Mouse (Mus musculus) c-Kit-positive CD71-positive TER-119-negative erythroid progenitor cells, embryonic 14.5 days (primary cell): ENCODE data around the gene Itgb8.

Source experiments
- DNase-seq: peaks from one replicate; pipeline ENCODE4 v3.0.0-alpha.2; 2013; ENCODE audit warnings: low read depth

Itgb8 gene

DNA sequence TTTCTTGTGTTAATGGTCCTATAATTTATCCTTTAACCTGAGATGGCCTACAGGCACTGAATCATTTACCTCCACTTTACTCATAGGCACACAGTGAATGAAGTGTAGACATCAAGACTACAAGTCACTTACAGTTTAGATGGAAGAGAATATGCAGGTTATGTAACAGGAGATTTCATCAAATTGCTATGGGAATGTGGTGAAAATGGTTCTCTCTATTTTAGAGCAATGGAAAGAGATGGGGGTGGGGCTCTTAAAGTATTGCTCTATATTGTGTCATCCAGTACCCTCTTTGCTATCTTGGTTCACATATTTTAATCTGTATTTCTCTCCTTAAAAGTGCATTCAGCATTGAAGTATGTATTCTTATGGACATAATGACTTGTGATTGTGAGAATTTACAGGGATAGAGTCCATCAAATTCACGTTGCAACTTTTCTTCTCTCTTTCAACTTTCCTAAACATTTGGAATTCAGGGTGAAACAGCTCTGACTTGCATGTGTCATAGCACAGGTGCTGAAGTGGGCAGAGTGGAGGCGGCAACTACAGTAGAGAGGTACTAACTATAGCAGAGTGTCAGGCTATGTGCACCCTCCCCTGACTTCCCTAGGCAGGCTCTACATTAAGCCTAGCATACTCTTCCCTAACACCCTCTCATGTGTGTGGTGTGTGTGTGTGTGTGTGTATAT lies 29.1 kb downstream of the Itgb8 start:
- DNase-seq = no peak

DNA sequence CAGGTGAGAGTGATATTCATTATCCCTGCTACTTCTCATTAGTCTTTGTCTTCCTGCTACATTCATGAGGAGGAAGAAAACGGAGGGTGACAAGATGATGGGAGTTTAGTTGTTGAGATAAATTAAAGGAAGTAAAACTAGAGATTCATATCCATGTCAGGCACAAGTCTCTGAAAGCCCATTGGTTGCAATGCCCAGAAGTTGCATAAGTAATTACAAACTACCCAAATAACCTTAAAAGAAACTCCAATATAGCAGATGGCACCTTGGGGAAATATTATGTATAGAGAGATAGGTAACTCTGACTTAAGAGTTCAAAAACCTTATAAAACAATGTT lies 31.2 kb downstream of the Itgb8 start:
- no peak for DNase-seq

DNA sequence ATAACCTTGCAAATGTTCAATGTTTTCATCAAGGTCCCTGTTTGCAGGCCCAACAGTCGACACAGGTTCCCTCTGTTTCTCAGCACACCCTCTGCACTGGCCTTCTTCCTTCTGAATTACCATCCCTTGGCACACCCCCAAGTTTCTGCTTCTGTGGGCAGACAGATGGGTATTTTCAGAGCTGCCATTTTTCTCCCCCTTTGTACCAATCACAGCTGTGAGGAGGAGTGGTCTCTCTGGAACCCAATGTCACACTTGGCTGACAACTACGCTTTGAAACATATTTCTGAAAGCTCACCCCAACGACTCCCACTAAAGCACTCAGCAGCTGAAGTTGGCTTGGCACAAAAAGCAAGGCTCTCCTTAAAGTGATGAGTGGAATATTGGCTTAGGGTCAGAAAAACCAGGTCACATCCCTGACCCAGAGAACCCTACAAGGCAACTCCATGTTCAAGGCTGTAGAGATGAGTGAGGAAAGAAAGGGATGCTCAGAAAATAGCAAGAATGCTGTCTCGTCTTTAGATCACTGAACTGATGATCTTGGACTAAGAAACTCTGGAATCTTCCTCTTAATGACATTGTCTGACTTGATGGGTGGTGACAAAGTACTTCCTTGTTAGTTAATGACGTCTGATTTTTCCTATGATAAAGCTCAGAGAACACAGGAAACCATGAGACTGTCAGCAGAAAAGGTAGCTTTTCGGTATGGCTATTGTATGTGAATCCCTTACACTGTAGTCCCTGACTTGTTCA lies 31.7 kb downstream of the Itgb8 start:
- no peak for DNase-seq

DNA sequence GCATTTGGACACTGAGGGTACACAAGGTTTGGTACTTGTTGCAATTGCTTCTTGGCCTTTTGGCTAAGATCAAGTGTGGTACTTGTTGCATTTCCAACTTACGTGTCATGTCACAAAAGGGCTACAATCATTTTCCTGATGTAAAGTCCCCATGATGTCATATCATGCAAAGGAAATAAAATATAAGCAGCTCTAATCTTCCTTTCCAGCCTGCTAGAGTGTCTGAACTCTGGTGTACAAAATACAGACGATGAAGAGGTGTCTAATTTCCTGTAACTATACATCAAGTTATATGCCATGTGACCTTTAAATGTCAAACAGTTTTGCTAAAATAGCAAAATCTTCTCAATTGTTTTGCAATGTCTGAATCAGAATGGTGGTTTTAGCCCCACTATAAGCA lies 34.2 kb downstream of the Itgb8 start:
- no peak for DNase-seq

DNA sequence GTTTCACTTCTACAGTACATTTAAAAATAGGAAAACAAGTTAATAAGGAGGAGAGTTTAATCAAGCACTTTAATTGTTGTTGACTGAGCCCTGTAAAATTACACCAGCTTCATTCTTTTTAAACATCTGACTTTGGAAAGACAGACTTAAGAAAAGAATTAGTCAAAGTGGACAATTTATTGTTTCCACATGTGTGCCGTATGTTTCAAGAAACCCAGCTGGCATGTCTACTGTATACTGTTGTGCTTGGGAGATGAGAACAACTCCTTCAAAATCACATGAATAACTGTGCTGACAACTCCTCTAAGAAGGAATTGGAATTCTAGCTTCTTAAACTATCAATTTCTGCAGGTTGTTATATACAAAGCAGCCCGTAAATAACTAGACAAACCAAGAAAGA lies 35.8 kb downstream of the Itgb8 start:
- no peak for DNase-seq

DNA sequence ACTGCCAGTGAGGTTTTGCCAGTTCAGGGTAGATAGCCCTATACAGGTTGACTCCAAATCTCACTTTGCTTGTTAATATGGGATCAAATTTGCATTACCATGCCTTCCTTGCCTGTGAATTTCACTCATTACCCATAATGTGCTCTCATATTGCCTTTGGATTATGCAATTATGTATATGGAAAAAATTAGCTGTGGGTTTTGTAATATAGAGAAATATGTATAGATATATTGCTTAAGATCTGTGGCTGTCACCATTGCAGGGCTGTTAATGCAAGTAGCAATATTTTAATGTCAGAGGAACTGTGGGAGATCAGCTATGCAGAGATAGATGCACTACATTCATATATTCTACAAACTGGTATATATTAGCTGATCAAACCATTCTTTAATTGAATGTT lies 43.5 kb downstream of the Itgb8 start:
- no peak for DNase-seq

DNA sequence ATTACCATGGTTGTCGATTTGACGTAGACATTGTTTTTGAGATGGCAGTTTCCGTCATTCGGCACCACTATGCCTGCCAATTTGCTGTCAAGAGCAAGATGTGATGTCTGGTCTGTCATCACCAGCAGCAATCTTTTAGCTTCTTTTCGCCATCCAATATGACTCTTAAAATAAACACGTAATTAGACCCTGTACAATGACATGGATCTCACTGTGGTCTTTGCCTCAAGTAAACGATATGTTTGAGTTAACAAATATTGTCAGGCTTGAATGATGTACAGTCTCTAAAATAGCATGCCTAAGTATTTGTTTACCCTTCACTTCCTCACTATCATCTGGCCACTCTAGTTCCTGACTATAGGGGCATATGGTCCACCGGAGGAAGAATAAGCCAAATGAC lies 48.8 kb downstream of the Itgb8 start:
- DNase-seq = no peak

DNA sequence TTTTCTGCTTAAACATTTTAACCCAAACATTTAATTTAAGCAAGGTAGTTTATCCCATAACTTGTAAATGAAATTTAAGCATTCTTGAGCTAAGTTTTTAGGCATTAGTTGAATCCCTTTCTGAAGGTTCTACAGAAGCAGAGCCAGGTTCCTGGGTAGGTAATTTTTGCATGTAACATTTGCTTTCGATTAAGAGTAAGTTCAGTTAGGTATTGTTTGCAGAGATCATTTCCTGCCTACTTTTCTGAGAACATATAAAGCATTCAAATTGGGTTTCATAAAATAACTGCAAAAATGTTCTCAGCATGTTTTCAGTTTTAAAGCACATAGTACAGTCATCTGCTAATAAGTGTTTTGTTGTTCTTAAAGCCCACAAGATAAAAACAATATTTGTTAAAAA lies 53.2 kb downstream of the Itgb8 start:
- no peak for DNase-seq

DNA sequence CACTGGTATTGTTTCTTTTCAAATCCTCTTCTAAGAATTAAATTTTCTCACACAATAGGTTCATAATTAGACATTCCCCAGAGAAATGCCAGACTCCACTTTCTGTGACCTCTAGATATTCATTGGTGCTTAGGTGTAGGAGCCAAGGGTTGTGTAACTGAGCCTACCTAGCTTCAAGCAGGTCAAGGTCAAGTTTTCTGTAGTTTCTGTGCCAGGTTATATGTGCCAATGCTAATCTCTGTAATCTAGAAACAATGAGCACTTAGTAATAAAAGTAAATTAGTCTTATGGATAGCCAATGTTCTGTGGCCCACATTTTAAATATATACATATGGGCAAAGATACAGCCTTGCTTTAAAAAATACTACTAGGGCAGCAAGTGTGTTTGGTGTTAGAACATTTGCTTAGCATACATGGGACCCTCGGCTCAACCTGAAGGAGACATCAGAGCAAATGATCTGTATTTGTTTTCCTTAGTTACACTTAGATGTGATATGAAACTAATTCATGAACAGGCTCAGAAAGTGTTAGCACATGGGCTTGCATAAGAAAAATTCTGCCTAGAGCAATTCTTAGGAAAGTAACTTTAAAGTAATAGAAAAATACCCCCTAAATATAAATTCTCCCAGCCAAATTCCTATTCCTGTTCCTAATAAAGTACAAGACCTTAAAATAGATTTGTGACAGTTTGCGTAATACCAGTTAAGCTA lies 56.2 kb downstream of the Itgb8 start:
- no peak for DNase-seq

DNA sequence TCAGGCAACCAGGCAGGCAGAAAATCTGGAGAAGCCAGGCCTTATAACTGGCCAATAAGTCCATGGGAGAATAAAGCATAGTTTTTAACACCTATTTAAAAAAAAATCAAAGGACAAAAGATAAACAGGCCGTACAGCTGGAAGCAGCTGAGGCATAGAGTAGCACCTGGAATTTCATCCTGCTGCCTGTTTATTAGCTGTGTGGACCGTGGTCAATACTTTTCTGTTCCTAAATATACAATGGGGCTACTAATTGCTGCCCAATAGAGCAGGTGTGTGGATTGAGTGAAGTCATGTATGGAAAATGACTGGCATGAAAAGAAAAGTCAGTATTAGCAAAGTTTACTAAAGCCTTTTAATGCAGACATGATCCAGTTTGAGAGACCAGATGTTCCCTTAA lies 62.6 kb downstream of the Itgb8 start:
- DNase-seq = no peak

DNA sequence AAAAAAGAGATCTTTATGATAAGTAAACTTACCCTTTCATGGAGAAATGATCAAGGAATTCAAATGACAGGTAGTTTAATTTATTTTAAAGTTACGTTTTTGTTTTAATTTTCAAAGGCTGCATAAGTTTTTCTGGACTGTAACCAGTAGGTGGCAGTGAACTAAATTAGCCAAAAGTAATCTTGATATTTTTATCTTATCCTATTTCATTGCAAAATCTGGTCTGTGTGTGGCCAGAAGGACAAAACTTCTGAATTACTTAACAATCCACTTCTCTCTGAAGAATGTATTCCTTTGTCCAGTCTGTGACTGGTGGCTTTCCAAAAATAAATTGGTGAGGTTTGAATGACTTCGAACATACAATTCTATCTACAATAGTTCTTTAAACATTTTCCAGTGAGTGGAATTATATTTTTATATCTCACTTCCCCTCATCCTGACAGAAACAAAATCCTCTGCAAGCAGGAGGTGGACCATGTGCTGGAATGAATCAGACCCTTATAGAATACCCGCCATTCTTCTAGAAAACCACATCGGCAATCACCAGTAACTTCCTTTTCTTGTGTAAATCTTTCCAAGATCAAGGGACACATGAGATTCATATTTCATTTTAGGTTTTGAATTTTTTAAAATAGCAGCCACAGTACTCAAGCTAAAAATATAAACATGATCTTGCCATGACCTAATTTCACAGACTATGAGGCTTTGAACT lies 68.6 kb downstream of the Itgb8 start:
- DNase-seq = no peak

DNA sequence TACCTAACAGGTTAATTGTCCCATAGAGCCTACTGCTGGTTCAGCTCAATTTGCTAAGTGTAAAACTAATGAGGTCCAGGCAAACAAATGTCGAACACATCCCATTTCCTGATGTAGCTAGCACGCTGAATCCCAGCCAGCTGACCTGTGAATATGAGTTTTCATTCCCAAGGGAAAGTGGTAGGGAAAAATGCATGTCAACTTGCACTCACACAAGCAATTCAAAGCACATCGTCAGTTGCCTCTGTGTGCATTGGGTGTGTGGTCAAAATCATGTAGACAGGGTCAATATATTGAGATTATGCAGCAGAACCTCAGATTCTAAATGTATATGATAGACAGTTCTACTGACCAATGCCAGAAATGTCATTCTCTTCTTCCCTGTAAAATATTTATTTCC lies 69.5 kb downstream of the Itgb8 start:
- no peak for DNase-seq

DNA sequence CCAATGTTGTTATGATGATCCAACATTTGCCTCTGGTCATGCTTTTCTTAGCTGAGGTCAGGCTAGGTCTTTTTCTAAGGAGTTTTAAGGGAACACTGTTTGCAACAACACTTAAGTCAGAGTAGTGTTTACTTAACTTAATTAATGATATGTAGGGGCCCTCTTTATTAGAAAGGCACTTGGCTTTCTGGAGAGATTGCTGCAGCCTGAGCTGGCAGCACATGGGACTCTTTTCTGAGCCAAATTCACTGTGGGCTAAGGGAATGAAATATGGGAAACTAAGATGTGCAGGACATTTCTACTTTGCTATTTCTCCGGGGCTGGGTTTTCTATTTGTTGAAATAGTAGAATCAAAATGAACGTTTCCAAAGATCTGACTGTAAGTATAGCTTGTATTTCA lies 73.5 kb downstream of the Itgb8 start:
- DNase-seq = no peak

DNA sequence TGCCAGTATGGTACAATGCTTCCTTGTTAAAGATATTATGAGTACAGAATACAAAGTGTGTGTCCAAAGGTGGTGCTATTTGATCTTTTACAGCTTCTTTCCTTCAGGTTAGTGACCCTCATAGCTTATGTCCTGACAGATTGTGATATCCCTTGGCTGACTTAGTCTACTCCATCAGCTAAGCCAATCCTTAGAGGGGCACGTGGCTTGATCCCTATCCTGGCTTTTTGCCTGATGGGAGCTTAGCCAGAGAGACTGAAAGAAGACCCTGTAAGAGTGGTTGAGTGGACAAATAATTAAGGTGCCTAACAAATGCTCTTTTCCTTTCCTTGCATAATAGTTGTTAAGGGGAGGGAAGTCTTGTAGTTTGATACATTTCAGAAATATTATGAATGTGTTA lies 73.9 kb downstream of the Itgb8 start:
- DNase-seq = no peak

DNA sequence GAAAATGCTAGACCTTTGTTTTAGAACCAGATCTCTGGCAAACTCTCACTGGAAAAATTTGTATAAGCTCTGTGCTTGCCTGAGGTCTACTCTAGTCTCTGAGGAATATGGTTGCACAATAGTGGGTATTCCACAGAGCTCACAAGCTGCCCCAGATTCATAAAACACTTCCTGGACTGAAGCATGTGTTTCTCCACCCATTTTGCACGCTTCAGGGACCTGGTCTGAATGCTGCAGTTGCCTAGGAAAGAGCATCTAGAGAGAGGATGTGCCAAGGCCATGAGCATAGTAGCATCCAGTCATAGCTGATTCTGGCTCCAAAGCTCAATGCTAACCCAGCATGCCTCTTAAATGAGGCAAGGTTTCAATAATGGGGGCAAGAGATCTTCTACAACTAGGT lies 74.4 kb downstream of the Itgb8 start:
- DNase-seq = no peak

DNA sequence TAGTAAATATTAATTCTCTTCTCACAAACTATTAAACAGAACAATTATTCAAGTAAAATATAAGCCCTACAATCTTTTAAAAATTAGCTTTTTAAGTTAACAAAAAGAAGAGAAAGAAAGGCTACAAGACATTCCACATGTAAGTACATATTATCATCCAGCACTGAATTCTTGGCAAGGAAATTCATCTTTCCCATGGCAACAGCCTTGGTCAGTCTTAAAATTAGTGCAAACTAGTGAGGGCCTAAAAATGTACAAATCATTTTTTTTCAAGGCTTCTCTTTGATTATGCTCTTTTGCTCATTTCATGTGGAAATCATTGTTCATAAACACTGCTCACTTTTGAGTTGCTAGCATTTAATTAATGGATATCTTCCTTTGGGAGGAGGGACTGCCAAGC lies 77.8 kb downstream of the Itgb8 start:
- no peak for DNase-seq

DNA sequence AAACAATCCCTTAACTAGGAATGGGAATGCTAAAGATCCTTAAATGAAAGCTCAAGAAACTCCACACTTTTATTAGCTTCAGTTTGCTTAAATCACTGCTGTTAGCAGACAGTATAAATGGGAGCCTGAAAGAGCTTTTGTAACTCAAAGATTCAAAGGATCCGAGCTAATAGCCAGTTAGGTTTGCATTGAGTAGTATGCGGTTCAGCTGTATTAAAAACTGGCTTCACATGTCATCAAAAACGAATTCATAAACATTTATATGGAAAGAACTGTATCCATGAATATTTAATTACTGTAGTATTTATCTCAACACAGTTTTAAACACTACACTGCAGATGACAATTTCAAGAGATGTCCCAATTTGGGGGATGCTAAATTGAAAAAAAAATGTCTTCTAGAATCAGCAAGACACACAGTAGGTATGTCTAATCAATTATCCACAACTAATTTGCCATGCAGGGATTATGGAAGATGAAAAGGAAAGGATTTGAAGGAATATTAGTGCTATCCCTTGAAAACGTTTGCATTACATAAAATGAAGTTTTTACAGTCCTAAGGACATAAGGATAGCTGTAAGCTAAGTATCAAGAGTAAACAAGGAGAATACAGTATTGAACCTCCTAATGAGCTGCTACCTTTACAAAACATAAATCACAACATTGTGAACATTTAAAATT lies 79.2 kb downstream of the Itgb8 start:
- DNase-seq = no peak

DNA sequence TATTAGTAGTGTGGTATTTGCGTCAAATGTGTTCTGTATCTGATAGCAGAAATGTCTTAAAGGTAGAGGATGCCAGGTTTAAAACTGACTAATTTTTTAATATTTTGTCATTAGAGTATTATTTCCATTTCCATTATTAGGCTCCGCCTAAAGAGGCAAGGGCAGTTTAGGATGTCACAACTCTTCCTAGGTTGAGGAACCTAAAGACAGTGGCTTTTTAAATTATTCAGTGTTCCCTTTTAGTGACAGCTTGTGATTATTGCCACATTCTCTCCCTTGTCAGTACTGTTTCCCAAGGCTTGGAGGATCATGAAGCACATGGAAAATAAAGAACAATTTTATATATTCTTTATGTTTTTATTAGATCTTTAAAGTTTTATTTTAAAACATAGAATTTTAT lies 80.9 kb downstream of the Itgb8 start:
- no peak for DNase-seq

DNA sequence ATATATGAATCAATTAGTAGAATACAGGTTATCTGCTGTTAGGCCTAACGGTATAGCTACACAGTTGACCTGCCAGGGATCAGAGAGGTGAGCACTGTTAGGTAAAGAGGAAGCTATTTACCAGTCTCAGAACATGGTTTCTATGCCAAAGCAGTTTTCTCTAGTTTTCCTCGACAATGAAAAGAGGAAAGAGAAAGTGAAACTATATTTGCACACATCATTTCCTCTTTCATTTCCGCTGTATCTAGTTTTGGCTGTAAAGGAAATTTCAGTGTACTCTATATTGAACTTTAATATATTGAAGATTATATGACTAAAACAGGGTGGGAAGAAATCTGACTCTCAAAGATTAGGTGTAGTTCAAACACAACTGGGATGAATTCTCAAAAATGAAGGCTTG lies 81.5 kb downstream of the Itgb8 start:
- no peak for DNase-seq

DNA sequence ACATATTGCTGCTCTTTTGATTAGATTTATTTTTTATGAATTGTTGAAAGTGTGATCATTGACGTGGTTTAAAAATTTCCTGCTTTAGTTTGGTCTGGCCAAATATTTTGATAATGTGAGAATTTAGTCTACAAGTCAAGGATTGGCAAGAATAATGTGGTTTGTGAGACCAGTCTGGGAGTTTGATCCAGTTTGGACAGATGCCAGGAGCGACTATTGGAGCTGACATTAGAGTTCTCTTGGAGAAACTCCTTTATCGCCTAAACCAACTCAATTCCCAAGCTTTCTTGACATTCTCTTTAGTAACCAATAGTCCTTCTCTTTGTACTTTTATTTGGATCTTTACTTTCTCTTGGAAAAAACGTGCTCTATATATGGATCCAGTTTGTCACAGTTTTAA lies 83.0 kb downstream of the Itgb8 start:
- no peak for DNase-seq

DNA sequence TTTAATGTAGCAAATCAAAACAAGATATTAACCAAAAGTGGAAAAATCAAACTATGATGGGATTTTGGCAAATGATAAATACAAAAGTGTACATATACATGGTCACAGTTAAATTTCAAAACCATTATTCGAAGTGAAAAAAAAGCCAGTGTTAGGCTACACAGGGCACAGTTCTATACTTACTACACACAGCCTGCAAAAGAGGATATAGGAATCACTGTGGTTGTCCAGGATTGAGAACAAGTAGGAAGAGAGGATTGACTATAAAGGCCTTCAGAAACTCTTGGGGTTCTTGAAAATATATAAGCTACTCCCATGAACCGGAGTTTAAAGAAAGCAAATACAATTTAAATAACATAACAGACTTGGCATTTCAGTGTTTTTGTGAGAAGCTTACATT lies 87.6 kb downstream of the Itgb8 start:
- DNase-seq = no peak

DNA sequence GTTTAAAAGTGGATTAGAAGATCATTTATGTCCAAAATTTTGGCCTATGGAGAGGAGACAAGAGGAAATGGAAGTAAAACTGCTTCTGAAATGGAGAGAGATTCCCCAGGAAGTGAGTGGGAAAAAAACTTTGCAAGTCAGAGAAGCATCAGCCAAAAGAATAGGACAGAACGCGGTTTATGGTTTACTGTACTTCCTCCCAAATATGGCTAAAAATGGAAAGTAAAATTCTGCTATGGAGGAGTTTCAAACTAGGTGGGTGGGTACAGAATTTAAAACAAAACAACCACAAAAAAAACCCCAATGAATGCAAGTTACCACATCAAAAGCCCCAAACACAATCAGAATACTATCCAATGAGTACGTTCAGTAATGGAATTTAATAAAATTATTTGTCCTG lies 90.8 kb downstream of the Itgb8 start:
- no peak for DNase-seq
